Mouse (Mus musculus): ENCODE measurements around the gene Ccnh.
"Not testable (repeated sequence)": the region's sequence is repeated elsewhere in the genome, so short reads cannot be mapped to it uniquely, and the experiment has no call there.

Gene Ccnh

DNA sequence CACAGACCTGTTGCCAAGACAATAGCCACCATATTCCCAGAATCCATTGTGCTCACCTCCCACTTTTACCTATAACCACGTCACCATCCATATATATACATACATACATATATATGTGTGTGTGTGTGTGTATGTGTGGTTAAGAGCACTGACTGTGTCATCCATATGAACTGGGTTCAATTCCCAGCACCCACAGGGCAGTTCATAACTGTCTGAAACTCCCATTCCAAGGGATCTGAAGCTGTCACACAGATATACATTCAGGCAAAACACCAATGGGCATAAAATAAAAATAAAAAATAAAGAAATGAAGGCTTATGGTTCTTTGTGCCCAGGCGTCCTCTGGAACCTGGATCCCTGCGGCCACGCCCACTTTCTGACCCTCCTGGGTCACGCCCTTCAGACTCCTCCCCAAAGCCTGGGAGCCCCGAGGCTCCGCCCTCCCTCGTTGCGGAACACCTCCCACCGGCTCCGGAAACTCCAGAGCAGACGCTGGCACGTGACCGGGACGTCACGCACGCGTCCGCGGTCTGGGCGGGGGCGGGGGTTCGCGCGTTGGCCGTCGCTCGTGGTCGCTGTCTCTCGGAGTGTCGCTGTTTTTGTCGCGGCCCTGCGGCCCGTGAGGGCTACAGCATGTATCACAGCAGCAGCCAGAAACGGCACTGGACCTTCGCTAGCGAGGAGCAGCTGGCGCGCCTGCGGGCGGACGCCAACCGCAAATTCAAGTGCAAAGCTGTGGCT, at the start of gene Ccnh:
TSS of gene Ccnh (plus strand) at position 506 of the 741 bp plus-strand sequence.
- DNase-seq, result peak; percentile 92 to 96

DNA sequence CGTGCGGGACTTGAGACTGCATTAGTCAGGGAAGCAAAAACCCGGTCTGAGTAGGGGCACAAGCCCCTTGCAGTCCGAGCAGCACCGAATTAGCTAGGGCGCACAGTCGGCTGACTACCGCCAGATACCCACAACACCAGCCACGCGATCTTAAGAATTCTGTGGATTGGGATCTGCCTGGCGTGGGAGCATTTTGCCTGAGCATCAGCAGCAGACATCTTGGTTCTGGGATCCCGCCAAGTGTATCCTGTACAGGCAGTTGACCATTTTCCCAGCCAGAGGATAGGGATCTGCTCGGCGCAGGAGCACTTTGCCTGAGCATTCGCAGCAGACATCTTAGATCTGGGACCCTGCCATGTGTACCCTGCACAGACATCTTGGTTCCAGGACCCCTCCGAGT, 45.8 kb upstream of the Ccnh start:
- not testable (repeated sequence) for DNase-seq

GRCm38 (mm10) chr13:85146471-85146870, 42.7 kb upstream of the Ccnh start:
- DNase-seq, result no peak

DNA sequence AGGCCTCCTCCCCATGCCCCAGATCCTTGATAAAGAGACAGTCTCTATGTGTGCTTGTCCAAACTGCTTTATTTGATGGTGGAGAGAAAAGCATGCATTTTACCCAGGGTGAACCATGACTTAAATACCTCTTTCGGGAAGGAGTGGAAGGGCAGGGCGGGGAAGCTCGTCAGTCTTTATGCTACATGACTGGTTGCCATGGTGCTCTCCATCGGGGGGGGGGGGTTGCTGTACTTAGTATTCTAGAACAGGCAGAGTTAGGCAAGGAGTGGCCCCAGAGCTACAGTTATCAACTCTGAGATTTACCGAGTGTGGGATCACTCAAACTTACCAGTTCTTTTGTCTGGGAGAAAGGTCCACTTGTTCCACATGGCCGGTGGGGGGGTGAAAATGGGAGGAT, 34.5 kb upstream of the Ccnh start:
- no peak for DNase-seq

DNA sequence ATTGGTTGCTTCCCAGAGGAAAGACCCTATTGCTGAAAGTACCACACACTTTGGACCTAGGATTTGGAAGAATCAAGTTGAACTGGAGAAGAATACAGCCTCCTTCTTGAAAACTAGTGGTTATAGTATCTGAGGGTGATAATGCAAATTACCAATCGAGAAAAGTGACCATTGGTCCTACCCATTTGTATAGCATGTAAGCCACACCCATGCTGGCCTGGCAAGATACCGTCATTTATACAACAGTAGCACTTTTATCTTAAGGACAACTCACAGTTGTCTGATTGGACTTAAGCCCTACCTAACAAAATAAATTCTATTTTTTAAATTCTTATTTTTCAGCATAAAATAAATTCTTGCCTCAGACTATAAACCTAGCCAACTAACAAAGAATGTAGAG, 29.2 kb upstream of the Ccnh start:
- no peak for DNase-seq

DNA sequence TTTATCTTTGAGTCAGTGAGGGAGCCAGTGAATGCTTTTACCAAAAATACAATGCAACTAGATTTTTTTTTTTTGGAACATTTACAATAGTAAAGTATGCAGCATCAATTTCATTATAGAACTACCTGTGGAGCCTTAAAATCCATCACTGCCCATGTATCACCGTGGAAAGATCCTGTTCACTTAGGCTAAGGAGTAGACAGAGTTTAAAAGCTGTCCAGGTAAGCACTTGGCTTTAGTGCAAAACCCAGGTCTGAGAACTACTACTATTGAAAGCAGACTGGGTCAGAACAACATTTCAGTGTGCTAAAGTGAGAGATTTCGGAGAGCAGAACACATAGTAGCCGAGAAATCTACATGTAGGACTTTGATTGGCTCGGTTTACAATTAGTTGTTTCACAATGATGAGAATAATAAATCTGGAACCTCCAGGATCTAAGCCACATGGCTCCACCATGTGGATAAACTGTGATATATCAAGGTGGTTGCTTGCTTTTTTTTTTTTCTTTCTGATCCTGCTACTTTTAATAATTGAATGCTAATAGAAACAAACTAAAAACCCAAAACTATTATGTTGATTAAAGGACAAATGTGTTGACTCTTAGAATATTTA, 24.6 kb upstream of the Ccnh start:
- peak in 1 of 2 experiments; percentile 3 for DNase-seq

DNA sequence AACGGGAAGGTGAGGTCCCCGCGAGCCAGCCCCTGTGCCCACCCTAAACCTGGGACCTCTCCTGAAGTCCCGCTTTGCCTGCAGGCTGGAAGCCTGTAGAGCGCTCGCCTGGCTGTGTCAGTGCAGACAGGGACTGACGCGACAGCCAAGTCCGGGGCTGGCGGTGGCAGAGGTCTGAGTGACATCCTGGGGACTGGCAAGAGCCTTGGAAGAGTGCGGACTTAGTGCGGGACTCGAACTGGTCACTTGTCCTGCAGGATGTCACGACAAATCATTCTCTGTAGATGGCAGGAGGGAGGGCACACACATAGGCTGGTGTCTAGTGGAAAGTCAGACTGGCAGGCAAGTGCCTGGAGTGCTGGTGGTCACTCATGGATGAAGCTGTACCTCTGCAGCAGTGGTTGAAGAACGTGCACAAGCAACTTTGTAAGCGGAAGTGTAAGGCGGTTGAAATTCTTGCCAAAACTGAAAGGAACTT, 475 bp downstream of the Ccnh start:
- DNase-seq, result no peak

DNA sequence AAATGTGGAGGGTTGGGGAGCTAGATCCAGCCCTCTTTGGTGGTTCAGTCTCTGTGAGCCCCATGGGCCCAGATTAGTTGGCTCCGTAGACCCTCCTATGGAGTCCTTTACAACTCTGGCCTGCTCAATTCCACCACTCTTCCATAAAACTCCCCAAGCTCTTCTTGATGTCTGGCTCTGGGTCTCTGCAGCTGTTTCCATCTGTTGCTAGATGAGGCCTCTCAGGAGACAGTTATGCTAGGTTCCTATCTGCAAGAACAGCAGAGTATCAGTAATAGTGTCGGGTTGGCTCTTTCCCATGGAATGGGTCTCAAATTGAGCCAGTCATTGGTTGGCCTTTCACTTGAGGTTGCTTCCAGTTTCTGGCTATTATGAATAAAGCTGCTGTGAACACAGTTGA, 2.0 kb downstream of the Ccnh start:
- DNase-seq, result no peak

DNA sequence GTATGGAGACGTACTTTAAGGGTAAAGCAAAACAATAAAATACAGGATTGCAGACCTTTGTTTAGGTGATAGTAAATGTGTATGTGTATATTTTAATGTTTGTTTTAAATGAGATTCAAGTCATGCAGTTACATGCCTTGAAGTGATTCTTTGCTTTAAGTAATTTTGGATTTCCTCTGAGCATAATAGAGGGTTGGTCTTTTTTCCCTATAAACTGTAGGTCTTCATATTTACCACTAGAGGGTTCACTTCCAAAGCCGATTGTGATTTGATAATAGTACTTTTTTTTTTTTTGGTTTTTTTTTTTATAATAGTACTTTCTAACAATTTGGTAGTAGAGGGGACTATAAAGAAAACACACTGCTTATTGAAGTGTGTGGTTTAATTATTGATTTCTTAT, 18.3 kb downstream of the Ccnh start:
- no peak for DNase-seq

DNA sequence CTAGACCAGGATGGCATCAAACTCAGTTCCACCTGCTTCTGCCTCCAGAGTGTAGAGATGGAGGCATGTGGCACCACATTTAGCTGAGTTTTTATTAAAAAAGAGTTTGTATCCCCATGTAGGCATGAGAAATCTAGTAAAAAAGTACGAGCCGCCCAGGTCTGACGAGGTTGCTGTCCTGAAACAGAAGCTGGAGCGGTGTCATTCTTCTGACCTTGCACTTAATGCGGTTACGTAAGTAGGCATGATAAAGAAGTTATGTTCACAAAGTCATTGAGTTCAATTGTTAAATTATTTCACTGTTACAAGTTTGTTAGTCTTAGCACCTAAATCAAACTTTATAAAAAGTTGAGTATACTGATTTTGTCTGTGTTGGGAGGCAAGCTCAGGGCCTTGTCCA, 19.4 kb downstream of the Ccnh start:
- no peak for DNase-seq

DNA sequence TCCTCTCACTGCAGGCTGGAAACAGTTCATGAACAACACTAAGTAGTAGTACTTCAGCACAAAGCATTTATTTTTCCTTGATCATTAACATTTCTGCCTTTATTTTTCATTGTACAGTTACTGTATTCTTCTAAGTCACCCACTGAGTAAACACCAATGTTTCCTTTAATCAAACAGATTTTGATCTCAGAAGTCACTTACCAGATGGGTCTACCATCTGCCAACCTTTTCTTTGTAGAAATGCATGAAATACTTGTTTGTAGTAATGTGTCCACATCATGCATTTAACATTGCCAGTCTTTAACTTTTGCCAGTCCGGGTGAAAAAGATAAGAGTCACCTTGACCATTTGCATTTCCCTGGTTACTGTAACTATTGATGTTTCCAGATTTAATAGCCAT, 21.1 kb downstream of the Ccnh start:
- DNase-seq, result no peak

DNA sequence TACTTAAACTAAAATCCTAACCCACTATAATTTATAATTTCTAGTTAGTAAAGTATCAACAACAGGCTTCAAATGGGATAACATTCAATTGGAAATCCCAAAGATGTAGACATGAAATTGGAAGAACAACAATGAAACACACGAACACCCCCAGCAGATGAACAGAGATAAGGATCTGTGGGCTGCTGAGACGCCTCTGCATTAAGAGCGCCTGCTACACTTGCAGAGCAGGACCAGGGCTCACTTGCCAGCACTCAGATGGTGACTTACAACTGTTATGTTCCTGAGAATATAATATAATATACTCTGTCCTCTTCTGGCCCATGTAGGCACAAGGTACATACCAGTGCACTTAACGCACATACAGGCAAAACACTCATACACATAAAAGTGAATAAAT, 29.4 kb downstream of the Ccnh start:
- no peak for DNase-seq

DNA sequence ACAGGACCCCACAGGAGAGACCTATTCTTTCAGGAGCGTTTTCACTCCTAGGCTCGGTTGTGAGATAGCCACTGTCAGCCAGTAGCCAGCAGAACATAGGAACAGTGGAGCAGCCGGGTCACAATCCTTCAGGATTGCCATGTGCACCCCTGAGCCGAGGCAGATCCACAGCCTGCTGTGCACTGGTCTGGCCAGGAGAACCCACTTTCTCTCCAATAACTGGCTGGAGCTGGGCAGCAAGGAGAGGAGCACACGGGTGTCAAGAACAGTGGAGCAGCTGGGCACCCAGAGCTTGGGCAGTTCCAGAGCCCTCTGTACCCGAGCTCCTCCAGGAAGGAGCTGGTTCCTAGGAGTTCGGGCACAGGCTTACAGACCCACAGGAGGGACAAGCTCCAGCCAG, 49.6 kb downstream of the Ccnh start:
- DNase-seq, result peak; percentile 25 to 31
